Mouse (Mus musculus): ENCODE data around the gene Zbed3.

Zbed3 gene

GRCm38 (mm10) chr13:95323400-95323799, at the start of gene Zbed3:
Gene Zbed3, plus strand, starts transcription at chr13:95323612.
- WGBS: 94% methylated on average over 6 of the region's 6 CpGs

GRCm38 (mm10) chr13:95278426-95279025, 44.9 kb upstream of the Zbed3 start:
- WGBS: 83% methylated on average over 4 of the region's 4 CpGs

- WGBS: 66% methylated on average over 6 of the region's 7 CpGs
Observed at GRCm38 (mm10) chr13:95281740-95282673, 41.4 kb upstream of the Zbed3 start.

- WGBS: under 1% methylated on average over 7 of the region's 7 CpGs
Observed at GRCm38 (mm10) chr13:95286989-95287388, 36.4 kb upstream of the Zbed3 start.

- 79% methylated on average over 7 of the region's 7 CpGs for WGBS
Observed at GRCm38 (mm10) chr13:95288027-95288426, 35.4 kb upstream of the Zbed3 start.

GRCm38 (mm10) chr13:95291983-95292382, 31.4 kb upstream of the Zbed3 start:
- 51% methylated on average over 4 of the region's 4 CpGs for WGBS

- WGBS: 46% methylated on average over 3 of the region's 3 CpGs
Observed at GRCm38 (mm10) chr13:95299956-95300355, 23.5 kb upstream of the Zbed3 start.

GRCm38 (mm10) chr13:95306596-95306995, 16.8 kb upstream of the Zbed3 start:
- WGBS: 74% methylated on average over 4 of the region's 4 CpGs

- 77% methylated on average over 8 of the region's 8 CpGs for WGBS
Observed at GRCm38 (mm10) chr13:95307100-95307655, 16.2 kb upstream of the Zbed3 start.

GRCm38 (mm10) chr13:95312016-95312415, 11.4 kb upstream of the Zbed3 start:
- 31% methylated on average over 6 of the region's 6 CpGs for WGBS

- WGBS: 73% methylated on average over 6 of the region's 6 CpGs
Observed at GRCm38 (mm10) chr13:95319153-95319552, 4.3 kb upstream of the Zbed3 start.

GRCm38 (mm10) chr13:95320451-95320850, 3.0 kb upstream of the Zbed3 start:
- 82% methylated on average over 4 of the region's 4 CpGs for WGBS

GRCm38 (mm10) chr13:95323950-95324625, 676 bp downstream of the Zbed3 start:
- 22% methylated on average over 15 of the region's 15 CpGs for WGBS

GRCm38 (mm10) chr13:95324626-95325079, 1.2 kb downstream of the Zbed3 start:
- WGBS: under 1% methylated on average over 22 of the region's 22 CpGs

- under 1% methylated on average over 63 of the region's 63 CpGs for WGBS
Observed at GRCm38 (mm10) chr13:95325080-95325906, 1.9 kb downstream of the Zbed3 start.

- WGBS: 14% methylated on average over 5 of the region's 5 CpGs
Observed at GRCm38 (mm10) chr13:95325907-95326550, 2.6 kb downstream of the Zbed3 start.

- WGBS: 40% methylated on average over 21 of the region's 21 CpGs
Observed at GRCm38 (mm10) chr13:95326611-95327344, 3.4 kb downstream of the Zbed3 start.

- 30% methylated on average over 5 of the region's 5 CpGs for WGBS
Observed at GRCm38 (mm10) chr13:95327345-95327741, 3.9 kb downstream of the Zbed3 start.

GRCm38 (mm10) chr13:95328767-95329166, 5.4 kb downstream of the Zbed3 start:
- 75% methylated on average over 11 of the region's 11 CpGs for WGBS

GRCm38 (mm10) chr13:95330507-95330906, 7.1 kb downstream of the Zbed3 start:
- 71% methylated on average over 11 of the region's 11 CpGs for WGBS

All from cerebral cortex, adult 2 months (tissue).